Mouse (Mus musculus) retina, adult 2 months (tissue): ENCODE measurements at regions not wholly inside any gene's neighbourhood (a gene's known extent, or its start where the extent isn't known, plus 50 kb on each side); places are given as distances from the start of the nearest gene placed in this dataset.

ENCODE experiments used
- DNase-seq: peaks from one replicate; pipeline ENCODE4 v3.0.0-alpha.2; 2012; ENCODE audit warnings: low read depth, low spot score

GRCm38 (mm10) chr11:114270358-114271072 is 203.7 kb upstream of the Sdk2 start:
- no peak for DNase-seq

DNA sequence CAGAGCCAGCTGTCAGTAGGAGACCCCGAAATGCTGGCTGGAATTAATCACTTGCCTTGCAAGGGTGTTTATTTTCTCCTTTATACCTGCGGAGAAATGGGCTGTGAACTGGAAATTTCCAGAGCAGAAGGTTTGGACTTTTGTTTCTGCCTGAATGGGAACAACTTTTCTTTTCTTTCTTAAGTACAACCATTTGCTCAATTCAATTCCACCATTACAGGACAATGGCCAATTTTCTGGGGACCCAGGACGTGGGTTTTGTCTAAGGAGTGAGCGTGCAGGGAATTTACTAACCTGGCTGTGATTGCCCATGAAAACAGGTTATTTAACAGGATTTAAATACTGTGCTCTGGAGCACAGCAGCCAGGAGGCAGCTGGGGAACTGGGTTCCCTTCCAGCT is 195.1 kb upstream of the Sdk2 start:
- no peak for DNase-seq

DNA sequence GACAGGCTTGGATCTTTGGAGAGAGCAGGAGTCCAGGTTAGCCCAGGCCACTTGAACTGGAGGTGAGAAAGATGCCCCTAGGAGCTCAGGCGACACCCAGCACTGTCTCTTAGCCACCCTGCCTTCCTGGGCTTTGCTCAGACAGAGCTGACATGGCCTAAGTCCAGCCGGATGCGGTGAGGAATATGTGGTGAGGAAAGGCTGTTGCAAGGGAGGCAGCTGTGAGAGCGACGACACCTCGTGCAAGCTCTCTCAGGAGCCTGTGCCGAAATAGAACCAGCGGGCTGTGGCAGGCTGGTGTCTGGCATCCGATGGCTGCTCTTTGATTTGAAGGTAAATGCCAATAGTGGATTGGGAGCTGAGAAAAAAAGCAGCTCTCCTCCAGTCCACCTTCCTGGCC is 191.4 kb upstream of the Sdk2 start:
- DNase-seq, result no peak

DNA sequence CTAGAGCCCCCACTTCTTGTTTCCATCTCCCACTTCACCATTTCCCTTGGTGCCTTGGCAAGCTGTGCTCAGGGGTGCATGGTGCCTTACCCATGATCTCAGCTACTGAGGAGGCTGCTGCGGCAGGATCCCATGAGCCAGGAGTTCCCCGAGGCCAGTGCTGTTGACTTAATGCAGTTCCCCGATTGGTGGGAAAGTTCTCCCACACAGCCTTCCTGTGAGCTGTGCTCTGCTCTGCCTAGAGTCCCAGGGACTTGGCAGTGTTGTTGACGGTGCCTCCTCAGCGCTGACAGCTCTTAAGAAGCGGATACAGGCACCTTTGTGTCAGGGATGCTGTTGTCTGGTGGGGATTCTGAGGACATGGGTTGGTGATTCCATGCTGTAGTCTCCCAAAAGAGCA is 190.9 kb upstream of the Sdk2 start:
- no peak for DNase-seq

- DNase-seq, result no peak
Observed at GRCm38 (mm10) chr11:114257061-114257460, 190.2 kb upstream of the Sdk2 start.

DNA sequence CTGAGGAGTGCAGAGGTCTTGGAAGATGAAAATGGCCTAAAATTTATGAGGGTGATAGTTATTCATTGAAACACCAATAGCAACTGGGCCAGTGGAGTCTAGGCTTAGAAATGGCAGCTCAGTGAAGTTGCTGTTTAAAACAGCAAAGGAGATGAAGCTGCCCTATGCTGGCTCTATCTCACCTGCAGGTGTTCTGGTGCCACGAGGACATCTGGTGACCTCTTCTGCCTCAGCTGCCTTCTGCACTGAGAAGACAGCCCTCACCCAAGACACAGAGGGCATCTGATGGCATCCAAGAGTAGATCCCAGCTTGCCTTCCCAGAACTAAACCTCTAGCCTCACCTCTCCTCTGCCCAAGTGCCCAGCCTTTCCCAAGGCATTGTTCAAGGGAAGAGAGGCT is 187.5 kb upstream of the Sdk2 start:
- DNase-seq, result no peak

DNA sequence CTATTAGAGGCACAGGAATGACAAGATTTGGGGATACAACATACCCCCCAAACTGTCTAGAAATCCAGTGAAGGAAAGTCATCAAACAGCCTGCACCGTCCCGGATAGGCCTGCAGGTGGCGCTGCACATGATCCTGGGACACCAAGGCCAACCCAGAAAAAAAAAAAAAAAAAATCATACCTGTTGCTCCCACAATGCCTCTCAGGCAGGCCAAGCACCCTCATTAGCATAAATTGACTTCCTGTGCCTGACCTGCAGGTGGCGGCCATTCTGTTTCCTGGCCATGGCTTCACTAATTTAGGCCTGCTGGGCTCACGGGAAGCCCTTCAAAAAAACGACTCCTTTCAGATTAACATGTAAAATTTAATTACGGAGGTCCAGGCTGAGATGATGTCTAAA is 184.8 kb upstream of the Sdk2 start:
- DNase-seq, result no peak

- DNase-seq, result no peak
Observed at GRCm38 (mm10) chr11:114249215-114249614, 182.4 kb upstream of the Sdk2 start.

DNA sequence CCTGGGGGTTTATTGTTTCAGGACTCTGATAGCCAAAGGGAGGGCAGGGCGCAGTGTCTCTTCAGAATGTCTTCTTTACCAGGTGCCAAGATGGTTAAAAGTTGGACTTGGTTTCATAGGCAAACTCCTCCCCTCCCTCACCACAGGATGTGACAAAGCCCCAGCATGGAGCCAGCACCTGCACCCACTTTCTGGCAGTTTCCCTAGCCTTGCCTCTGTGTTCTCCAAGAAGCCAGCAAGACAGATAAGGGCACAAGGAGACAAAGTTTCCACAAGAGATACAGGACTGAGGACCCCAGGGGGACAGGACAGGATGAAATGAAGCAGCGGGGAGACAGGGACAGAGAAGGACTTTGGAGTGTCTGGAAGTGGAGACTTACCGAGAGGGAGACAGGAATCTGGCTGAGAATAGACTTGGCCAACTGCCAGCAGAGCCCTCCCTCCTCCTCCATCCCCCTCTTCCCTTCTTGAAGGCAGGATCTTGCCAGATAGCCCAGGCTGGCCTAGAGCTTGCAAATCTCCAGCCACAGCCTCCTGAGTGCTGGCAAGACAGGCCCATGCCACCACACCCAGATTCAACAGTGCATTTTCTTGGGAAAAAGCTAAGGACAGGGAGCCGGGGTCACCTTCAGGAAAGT is 181.5 kb upstream of the Sdk2 start:
- no peak for DNase-seq

- DNase-seq, result no peak
Observed at GRCm38 (mm10) chr11:114239311-114239803, 172.5 kb upstream of the Sdk2 start.

GRCm38 (mm10) chr11:114238801-114239200 is 172.0 kb upstream of the Sdk2 start:
- DNase-seq, result no peak

DNA sequence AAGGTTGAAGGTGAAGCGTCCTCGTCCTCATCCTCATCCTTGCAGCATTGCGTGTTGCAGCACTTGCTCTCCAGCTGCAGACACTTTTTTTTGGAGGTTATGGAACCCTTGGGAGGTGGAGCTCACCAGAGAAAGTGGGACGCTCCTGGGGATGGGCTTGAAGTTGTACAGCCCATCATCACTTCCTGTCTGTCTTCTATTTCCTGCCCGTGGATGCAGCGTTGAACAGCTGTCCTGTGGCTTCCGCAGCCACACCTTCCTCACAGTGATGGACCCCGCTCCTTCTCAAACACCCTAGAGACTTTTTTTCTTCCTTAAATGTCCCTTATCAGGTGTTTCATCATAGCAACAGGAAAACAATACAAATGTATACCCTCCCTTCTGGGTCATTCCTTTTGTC is 171.5 kb upstream of the Sdk2 start:
- no peak for DNase-seq

DNA sequence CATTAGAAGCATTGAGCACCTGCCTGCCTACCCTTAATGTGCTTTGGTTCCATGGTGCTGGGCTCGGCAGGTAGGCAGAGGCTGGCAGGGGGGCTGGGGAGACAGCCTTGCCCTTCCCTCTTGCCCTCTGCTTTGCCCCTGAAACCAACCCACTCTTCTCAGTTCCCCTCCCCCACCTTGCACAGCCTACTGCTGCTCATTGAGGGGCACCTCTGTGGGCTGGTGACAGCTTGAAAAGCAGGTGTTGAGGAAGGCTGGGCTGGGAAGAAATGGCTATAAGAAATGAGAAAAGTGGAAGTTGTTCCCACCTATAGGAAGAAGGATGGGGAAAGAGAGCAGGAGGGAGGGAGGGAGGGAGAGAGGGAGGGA is 167.7 kb upstream of the Sdk2 start:
- no peak for DNase-seq

DNA sequence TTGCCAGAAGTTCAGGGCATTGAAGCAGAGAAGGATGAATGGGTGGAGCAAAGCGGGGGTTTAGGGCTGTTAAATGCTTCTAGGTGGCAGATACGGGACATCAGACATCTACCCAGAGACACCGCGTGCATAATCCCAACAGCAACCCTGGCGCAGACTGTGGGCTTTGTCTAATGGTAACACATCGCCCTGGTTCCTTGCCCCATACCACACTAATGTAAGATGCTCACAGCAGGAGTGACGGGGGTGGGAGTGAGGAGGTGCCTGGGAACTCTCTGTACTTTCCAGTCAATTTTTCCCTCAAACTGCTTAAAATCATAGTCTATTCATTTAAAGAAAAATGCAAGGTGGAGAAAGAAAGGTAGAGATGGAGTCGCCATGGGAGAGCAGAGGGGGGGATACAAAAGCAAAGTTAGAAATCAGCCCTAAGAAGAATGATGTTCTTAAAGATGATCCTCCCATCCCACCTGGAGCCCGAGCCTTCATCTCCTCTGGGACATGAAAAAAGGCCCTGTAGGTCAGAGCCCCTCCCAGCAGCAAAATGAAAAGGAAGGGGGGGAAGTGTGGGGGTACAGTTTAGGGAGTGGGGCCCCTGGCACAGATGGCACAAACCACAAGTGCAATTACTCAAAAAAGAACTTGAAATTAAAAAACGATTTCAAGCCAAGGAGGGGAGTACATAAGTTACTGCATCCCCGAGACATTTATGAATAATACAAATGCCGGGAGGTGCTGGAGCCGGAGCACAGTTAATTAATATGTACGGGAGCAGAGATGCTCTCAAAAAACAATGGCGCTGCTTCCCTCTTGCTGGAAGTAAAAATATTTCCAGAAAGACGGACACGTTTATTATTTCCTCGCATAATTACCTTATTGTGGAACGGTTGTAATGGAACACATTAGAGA is 167.0 kb upstream of the Sdk2 start:
- no peak for DNase-seq

DNA sequence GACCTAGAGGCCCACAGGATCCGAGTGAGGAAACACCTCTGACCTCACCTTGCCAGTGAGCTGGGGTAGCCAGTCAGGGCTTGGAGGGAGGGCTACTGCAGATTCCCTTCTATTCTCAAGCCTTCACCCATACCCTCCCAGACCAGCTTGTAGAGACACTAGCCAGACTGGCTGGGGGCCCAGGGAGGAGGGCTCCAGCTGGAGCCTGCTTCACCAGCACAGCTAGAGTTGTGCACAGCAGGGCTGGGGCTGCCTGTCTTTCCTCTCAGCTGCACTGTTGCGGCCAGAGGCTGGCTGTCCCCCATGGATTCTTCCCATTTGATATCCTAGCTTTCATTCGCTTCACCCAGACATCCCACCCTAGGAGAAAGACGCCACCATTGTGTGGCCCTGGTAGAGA is 165.0 kb upstream of the Sdk2 start:
- no peak for DNase-seq

- no peak for DNase-seq
Observed at GRCm38 (mm10) chr11:114229763-114230162, 162.9 kb upstream of the Sdk2 start.

DNA sequence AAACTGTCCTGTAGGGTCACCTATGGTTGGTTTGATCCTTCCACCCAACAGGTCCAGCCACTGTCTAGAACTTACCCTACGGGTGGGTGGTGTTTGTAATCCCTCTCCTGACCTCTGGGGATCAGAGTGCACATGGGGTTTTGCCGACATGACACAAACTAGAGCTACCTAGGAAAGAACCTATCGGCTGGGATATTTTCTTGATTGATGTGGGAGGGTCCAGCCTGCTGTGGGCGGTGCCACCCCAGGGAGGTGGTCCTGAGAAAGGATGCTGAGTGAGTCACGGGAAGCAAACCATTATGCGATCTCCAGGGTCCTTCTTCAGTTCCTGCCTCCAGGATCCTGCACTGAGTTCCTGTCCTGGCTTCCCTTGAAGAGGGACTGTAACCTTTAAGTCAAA is 162.3 kb upstream of the Sdk2 start:
- DNase-seq, result no peak

DNA sequence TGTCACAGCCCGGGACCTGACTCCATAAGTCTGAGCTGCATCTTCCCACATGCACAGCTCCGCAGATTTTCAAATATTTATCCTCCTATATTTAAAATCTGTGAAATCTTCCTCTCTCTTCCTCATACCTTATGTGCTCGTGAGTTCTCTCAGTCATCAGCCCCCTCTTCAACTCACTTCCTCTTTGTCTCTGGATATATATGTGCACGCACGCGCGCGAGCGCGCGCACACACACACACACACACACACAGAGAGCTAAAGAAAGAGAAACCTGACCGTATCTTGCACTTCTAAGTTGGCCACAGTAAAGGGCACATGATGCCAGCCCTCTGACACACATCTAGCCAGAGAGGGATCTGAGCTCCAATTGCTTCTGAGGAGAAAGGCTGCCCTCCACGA is 159.7 kb upstream of the Sdk2 start:
- DNase-seq, result no peak

GRCm38 (mm10) chr11:114224706-114225105 is 157.9 kb upstream of the Sdk2 start:
- no peak for DNase-seq

DNA sequence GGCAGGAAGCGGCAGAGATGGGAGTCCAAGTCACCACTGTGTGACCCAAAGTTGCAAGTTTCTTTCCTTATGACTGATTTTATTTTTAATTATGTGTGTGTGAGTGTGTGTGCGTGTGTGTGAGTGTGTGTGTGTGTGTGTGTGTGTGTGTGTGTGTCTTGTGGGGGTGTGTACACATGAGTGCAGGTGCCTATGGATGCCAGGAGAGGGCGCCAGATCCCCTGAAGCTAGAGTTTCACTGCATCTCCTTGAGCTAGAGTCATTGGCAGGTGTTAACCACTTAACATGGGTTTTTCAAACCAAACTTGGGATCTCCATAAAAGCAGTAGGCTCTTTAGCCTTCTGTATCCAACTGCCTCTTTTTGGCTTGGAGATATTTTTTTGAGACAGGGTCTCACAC is 156.2 kb upstream of the Sdk2 start:
- no peak for DNase-seq

- no peak for DNase-seq
Observed at GRCm38 (mm10) chr11:114220466-114220865, 153.6 kb upstream of the Sdk2 start.

- no peak for DNase-seq
Observed at GRCm38 (mm10) chr11:114218732-114219506, 152.1 kb upstream of the Sdk2 start.
